Mouse (Mus musculus) c-Kit-negative CD71-positive TER-119-positive erythroid progenitor cells, embryonic 14.5 days (primary cell): ENCODE measurements around the gene Tmem150c.

Experiments used
- DNase-seq: peaks from one replicate; pipeline ENCODE4 v3.0.0-alpha.2; 2013; ENCODE audit warnings: low read depth, low spot score

The Tmem150c gene

GRCm38 (mm10) chr5:100166591-100167491 lies 7.2 kb upstream of the Tmem150c start:
- no peak for DNase-seq

- no peak for DNase-seq
These were observed 3.8 kb upstream of the Tmem150c start for GRCm38 (mm10) chr5:100163368-100163767.

- no peak for DNase-seq
These were observed 3.2 kb upstream of the Tmem150c start for GRCm38 (mm10) chr5:100162857-100163256.

- no peak for DNase-seq
These were observed 2.4 kb upstream of the Tmem150c start for GRCm38 (mm10) chr5:100162053-100162452.

- DNase-seq = no peak
These were observed 594 bp downstream of the Tmem150c start for GRCm38 (mm10) chr5:100158791-100159637.

- no peak for DNase-seq
These were observed 1.3 kb downstream of the Tmem150c start for GRCm38 (mm10) chr5:100158301-100158700.

- no peak for DNase-seq
These were observed 4.0 kb downstream of the Tmem150c start for GRCm38 (mm10) chr5:100155646-100156045.

- DNase-seq = no peak
These were observed 9.6 kb downstream of the Tmem150c start for GRCm38 (mm10) chr5:100149967-100150366.

- no peak for DNase-seq
These were observed 14.8 kb downstream of the Tmem150c start for GRCm38 (mm10) chr5:100144836-100145235.

- no peak for DNase-seq
These were observed 32.3 kb downstream of the Tmem150c start for GRCm38 (mm10) chr5:100127283-100127682.

- no peak for DNase-seq
These were observed 34.0 kb downstream of the Tmem150c start for GRCm38 (mm10) chr5:100125409-100126123.

GRCm38 (mm10) chr5:100124530-100124929 lies 35.1 kb downstream of the Tmem150c start:
- DNase-seq = no peak

GRCm38 (mm10) chr5:100123283-100123682 lies 36.3 kb downstream of the Tmem150c start:
- DNase-seq = no peak

- no peak for DNase-seq
These were observed 38.4 kb downstream of the Tmem150c start for GRCm38 (mm10) chr5:100121170-100121569.

GRCm38 (mm10) chr5:100120711-100121141 lies 38.9 kb downstream of the Tmem150c start:
- DNase-seq = no peak

GRCm38 (mm10) chr5:100119331-100119730 lies 40.3 kb downstream of the Tmem150c start:
- no peak for DNase-seq

GRCm38 (mm10) chr5:100113403-100113802 lies 46.2 kb downstream of the Tmem150c start:
- no peak for DNase-seq

- DNase-seq = no peak
These were observed 49.0 kb downstream of the Tmem150c start for GRCm38 (mm10) chr5:100110581-100110980.

- DNase-seq = no peak
These were observed 49.9 kb downstream of the Tmem150c start for GRCm38 (mm10) chr5:100109543-100110282.

- DNase-seq = no peak
These were observed 50.7 kb downstream of the Tmem150c start for GRCm38 (mm10) chr5:100108866-100109265.

- DNase-seq = no peak
These were observed 57.2 kb downstream of the Tmem150c start for GRCm38 (mm10) chr5:100102395-100102794.
